Mouse (Mus musculus) heart, adult 9 months (tissue): ENCODE results near the gene Spns2.
A peak's percentile ranks its signal among the peaks of the same experiment; 100 is the strongest.

Experiments used
- DNase-seq, 2 experiments: peaks; one replicate each; pipeline ENCODE4 v3.0.0; 2022; ENCODE audit warnings: low spot score in 2 of 2

The Spns2 gene

DNA sequence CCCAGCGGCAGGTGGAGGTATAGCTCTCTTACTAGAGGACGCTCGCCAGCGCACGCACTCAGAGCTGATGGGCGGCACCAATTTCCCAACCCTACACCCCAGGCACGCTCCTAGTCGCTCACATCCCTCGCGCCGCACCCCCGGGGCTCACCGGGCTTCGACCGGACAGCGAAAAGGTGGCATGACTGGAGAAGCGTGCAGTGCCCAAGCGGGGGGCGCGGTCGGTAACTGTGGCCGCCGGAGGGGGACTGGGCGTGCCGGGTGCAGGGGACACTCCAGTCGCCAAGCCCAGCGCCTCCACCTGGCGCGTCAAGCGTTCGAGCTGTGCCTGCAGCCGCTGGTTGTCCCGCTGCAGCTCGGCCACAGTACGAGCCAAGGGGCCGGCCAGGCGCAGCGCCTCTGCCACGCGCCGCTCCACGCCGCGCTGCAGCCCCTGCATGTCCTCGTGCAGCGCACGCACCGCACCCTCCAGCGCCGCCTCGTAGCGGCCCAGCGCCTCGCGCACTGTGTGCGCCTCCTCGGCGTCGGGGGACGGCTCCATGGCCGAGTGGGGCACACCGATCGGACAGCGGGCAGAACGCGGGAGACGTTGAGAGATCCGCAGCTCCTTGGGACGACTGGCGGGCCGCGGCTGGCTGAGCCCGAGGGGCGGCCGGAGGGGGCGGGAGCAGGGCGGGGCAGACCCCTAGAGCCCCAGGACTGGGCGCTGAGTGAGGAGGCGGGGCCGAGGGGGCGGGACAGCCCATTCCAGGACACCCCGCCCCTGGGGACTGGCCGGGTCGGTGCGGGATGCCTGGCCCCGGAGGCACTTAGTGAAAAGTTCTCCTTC is 78.4 kb downstream of the Spns2 start, which contains the start of gene Smtnl2:
Gene Smtnl2 (minus strand): TSS at position 621 of the 829 bp plus-strand sequence.
- DNase-seq = peak; percentile 92 to 93

DNA sequence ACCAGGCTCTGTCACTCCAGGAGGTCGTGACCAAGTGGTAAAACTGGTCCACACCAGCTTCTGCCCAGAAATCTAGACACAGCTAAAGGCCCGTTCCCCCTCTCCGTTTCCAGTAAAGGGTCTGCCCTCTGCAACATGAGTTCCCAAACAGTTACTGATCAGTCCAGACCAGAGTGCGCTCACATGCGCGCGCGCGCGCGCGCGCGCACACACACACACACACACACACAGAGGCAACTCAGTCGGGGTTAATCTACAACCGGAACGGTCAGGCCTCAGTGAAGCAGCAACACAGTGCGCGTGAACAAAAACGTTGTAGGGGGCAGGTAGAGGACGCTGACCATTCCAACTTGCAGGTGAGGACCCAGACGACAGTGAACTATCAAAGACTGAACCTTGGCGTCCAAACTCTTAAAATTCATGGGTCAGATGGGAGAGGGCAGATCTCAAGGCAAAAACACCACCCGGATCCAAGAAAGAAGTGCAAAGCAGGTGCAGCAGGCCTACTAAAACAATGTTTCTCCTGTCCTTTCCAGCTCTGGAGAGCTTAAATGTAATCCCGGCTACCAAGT is 79.1 kb downstream of the Spns2 start:
- DNase-seq = no peak

DNA sequence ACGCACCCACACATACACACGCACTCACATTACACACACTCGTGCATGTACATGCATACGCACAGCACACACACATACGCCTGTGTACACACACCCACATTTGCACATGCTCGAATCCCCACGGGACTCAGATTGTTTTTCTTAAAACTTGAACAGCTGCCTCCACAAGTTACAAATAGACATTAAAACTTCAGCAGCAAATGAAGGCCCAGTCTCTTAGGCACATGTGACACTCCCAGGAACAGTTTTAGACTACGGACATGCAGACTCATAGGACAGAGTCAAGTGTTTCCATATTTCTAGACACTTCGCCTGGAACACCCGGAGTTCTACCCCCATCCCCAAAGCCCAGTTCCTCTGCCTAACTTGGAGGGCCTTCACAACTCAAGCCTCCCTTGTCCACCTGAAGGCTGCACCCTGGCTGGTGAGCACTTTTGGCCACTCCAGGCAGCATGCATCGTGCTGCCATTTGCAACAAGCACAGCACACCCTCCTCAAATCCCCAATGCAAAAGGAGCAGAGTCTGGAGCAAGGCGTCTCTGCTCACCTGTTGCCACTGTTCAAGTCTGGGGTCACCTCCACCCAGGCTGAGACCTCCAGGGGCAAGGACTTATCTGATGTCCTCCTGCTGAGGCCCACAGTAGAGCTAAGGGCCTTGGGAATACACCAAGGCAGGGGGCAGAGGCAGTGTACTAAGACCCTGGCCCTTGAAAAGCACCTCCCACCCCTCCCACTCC is 79.9 kb downstream of the Spns2 start:
- DNase-seq = peak in 1 of 2 experiments; percentile 39

DNA sequence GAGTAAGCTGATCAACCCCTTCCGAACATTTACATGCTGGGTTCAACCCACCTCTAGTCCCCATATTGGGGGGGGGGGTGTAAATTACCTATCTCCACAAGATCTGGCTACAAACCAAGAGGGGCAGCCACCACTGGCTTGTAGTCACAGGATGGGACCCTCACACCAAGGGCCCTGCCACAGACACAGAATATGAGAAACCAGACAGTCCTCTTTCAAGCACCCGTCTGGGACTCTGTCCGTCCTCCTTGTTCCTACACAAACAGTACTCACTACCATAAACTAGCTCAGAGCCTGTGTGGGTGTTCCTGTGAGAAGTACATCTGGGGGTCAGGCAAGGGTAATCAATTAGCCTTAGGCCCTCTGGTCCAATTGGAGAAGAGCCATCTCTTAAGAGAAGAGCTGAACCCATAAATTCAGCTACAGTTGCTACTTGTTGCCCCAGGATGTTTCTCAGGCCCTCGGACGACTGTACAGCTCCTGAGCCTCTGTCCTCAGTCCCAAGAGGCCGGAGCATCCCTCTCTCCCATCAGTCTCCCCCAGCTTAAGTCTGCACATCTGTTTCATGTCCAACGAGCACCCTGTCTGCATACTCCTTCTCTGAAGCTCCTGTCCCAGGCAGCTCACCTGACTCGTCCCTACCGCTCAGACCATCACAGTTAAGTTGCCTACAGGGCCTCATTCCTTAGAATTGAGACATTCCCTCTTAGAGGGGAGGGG is 81.1 kb downstream of the Spns2 start:
- DNase-seq = no peak

DNA sequence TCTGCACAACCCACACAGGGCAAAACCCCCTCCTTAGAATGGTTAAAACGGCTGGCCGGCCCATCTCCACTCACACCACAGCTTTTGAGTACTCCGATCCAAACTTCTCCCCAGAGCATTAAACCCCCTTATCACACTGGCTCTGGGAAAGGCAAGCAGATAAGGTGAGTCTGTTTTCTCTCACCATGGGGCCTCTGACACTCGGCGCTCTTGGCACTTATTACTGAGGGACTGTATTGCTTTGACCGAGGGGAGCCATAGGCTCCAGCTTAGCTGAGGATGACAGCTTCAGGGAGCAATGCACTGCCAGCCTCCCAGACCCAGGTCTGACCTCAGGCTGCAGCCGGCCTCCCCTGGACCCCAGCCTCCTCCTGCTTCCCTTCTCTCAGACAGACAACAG is 82.1 kb downstream of the Spns2 start:
- DNase-seq = peak; percentile 74 to 79

DNA sequence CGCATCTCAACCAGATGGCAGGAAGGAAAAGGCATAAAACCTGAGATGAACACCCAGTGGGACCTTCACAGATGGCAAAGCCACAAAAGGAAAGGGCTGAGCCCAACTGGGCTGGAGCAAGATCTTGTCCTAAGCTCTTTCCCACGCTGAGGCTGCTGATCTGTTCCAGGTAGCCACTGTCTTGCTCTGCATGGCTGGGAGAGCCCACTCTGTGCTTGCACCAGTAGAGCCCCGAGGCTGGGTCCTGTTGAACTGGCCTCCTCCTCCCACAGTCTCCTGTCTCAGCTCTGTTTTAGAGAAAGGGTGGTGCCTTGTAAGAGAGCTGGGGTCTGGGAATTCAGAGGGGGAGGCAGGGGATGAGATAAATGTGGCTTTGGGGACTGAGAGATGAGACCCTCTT is 82.6 kb downstream of the Spns2 start:
- no peak for DNase-seq

DNA sequence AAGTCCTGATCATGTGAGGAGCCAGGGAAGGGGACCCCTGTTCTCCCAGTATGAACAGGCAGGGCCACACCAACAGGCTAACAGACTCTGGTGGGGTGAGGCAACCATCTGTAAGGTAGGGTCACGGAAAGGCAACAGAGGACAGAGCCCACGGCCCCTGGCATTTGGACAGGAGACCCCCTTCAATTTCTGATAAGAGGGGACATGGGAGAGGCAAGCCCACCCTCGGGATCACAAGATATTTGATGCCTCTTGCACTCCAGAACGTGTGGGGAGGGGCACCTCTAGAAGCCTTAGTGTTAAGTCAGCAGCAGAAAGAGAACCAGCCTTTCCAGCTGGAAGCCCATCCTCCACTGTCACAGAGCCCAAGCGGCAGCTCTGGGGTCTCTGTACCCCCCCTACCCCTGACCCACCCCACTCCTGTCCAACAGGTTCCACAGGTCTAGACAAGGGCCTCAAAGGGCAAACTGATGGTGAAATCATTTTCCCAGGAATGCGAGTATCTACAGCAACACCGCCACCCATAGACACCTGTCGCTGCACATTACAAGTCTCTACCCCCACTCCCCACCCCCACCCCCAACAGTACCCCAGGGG is 83.5 kb downstream of the Spns2 start:
- no peak for DNase-seq

DNA sequence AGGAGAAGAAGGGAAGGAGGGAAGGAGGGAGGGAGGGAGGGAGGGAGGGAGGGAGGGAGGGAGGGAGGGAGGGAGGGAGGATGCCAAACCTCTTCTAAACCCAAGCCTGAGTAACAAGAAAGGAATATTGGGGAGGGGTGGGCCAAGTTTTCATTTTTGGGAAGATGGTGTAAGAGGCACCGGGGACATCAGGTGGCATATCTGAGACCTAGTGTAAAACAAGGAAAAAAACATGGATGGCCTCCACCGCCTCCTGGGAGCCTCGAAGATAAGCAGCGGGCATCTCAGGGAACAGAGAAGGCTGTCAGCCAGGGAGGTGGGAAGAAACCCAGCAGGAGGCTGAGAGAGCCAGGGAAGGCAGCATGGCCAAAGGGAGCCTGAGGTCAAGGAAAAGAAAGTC is 84.2 kb downstream of the Spns2 start:
- no peak for DNase-seq

DNA sequence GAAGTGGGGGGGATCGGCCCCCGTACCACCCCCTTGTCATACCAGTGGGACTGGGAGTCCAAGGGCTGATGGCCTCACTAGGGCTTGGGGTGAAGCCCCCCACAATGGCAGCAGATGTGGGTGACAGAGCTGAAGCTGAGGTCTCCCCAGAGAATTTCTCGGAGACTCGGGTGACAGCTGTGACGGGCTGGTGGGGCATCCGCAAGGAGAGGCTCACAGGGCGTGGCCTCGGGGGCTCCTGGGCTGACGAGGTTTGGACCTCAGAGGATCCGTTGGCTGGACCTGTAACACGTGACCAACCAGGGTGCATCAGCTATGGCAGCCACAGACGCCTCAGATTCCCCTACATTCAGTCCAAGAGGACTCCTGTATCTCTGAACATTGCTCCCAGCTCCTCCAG is 86.7 kb downstream of the Spns2 start:
- no peak for DNase-seq

DNA sequence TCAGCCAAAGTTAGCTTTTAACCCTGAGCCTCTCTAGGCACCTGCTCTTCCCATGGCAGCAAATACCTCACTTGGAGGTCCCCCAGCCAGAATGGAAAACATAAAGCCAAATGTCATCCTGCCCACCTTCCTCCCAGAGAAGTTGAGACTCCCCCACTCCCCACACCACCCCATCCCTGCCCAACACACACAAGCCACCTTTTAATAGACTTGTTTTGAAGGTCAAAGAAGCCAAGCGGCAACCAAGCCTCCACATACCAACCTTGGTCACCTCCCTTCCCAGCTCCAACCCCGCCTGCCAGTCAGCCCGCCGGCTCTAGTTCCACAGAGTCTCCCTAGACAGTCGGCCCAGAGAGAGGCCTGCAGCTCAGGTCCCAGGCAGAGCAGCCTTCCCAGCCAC is 87.7 kb downstream of the Spns2 start:
- DNase-seq = no peak
